Mouse (Mus musculus): ENCODE results near the gene Lamtor2. TPM values are rescaled to one million over a fixed set of nuclear protein-coding genes. Genes with fewer than 3 reads are reported as not detected.
"Not testable (repeated sequence)": the region's sequence is repeated elsewhere in the genome, so short reads cannot be mapped to it uniquely, and the experiment has no call there.

Lamtor2 gene
- polyA plus RNA-seq, 1 experiment from 2014 or later = 93.9 TPM

GRCm38 (mm10) chr3:88591044-88591443 lies 38.2 kb upstream of the Lamtor2 start:
- no peak for TF ChIP-seq CTCF (IDR thresholded peaks at IDR 0.05; ENCODE audit: low read depth)
- H3K36me3 ChIP-seq (ENCODE audit: insufficient read depth) = peaks cover 27% of the 10 kb centered on the region
- no peaks in the 10 kb centered on the region for H3K27me3 ChIP-seq (ENCODE audit: insufficient read depth, low read length)
- DNase-seq (peak; percentile 28), ATAC-seq (ENCODE audit: insufficient read depth) (no peak; the same call in 1 of the 2 replicates)
- no peak overlapping the region for H3K4me3 ChIP-seq (ENCODE audit: low read depth, low read length)
- no peak overlapping the region for H3K4me2 ChIP-seq
- H3K4me1 ChIP-seq (ENCODE audit: insufficient read depth) = peaks cover 14% of the 10 kb centered on the region
- 46% methylated on average over 3 of the region's 3 CpGs for WGBS
- no peaks in the 10 kb centered on the region for H3K9me3 ChIP-seq (ENCODE audit: low read depth, low read length)
- no peak overlapping the region; the same call in 1 of the 2 replicates for H3K9ac ChIP-seq
- peak overlapping the region; percentile 79 for H3K27ac ChIP-seq (ENCODE audit: low read depth)

GRCm38 (mm10) chr3:88590246-88590645 lies 37.4 kb upstream of the Lamtor2 start:
- ATAC-seq (ENCODE audit: insufficient read depth) (no peak), DNase-seq (peak; percentile 64)
- 20% methylated on average over 5 of the region's 5 CpGs for WGBS
- Histone ChIP-seq H3K27ac (ENCODE audit: low read depth) (peak overlapping the region; percentile 79), H3K9ac (no peak overlapping the region), H3K4me2 (no peak overlapping the region), H3K4me1 (ENCODE audit: insufficient read depth) (peaks cover 14% of the 10 kb centered on the region), H3K36me3 (ENCODE audit: insufficient read depth) (peaks cover 33% of the 10 kb centered on the region), H3K27me3 (ENCODE audit: insufficient read depth, low read length) (no peaks in the 10 kb centered on the region), H3K4me3 (ENCODE audit: low read depth, low read length) (no peak overlapping the region), H3K9me3 (ENCODE audit: low read depth, low read length) (no peaks in the 10 kb centered on the region)
- TF ChIP-seq CTCF (IDR thresholded peaks at IDR 0.05; ENCODE audit: low read depth) = no peak

GRCm38 (mm10) chr3:88586640-88587039 lies 33.8 kb upstream of the Lamtor2 start:
- no peak overlapping the region for H3K4me2 ChIP-seq
- H3K9ac ChIP-seq = no peak overlapping the region
- WGBS = 87% methylated on average over 5 of the region's 5 CpGs
- no peaks in the 10 kb centered on the region for H3K27me3 ChIP-seq (ENCODE audit: insufficient read depth, low read length)
- TF ChIP-seq CTCF (IDR thresholded peaks at IDR 0.05; ENCODE audit: low read depth) = no peak
- no peaks in the 10 kb centered on the region for H3K4me1 ChIP-seq (ENCODE audit: insufficient read depth)
- no peaks in the 10 kb centered on the region for H3K9me3 ChIP-seq (ENCODE audit: low read depth, low read length)
- no peak overlapping the region for H3K4me3 ChIP-seq (ENCODE audit: low read depth, low read length)
- ATAC-seq (ENCODE audit: insufficient read depth) = no peak
- DNase-seq = no peak
- H3K36me3 ChIP-seq (ENCODE audit: insufficient read depth) = peaks cover 61% of the 10 kb centered on the region
- no peak overlapping the region for H3K27ac ChIP-seq (ENCODE audit: low read depth)

- H3K27me3 ChIP-seq (ENCODE audit: insufficient read depth, low read length) = no peaks in the 10 kb centered on the region
- no peak overlapping the region for H3K9ac ChIP-seq
- H3K27ac ChIP-seq (ENCODE audit: low read depth) = 0 out of 2 replicates have a peak overlapping the region, but pooled peaks have one; percentile 34
- H3K4me3 ChIP-seq (ENCODE audit: low read depth, low read length) = no peak overlapping the region
- TF ChIP-seq CTCF (IDR thresholded peaks at IDR 0.05; ENCODE audit: low read depth) = no peak
- peak; percentile 58 for ATAC-seq (ENCODE audit: insufficient read depth)
- H3K4me2 ChIP-seq = no peak overlapping the region
- peak; percentile 57 for DNase-seq
- H3K4me1 ChIP-seq (ENCODE audit: insufficient read depth) = no peaks in the 10 kb centered on the region
- H3K9me3 ChIP-seq (ENCODE audit: low read depth, low read length) = no peaks in the 10 kb centered on the region
- WGBS = 75% methylated on average over 6 of the region's 6 CpGs
- H3K36me3 ChIP-seq (ENCODE audit: insufficient read depth) = peaks cover 66% of the 10 kb centered on the region
Observed at GRCm38 (mm10) chr3:88585769-88586168, 32.9 kb upstream of the Lamtor2 start.

- Histone ChIP-seq H3K9ac (peak overlapping the region; percentile 87), H3K27ac (ENCODE audit: low read depth) (peak overlapping the region; percentile 58), H3K4me3 (ENCODE audit: low read depth, low read length) (peak overlapping the region; percentile 88), H3K27me3 (ENCODE audit: insufficient read depth, low read length) (no peaks in the 10 kb centered on the region), H3K36me3 (ENCODE audit: insufficient read depth) (peaks cover 32% of the 10 kb centered on the region), H3K9me3 (ENCODE audit: low read depth, low read length) (no peaks in the 10 kb centered on the region), H3K4me1 (ENCODE audit: insufficient read depth) (no peaks in the 10 kb centered on the region), H3K4me2 (peak overlapping the region; percentile 74)
- WGBS = under 1% methylated on average over 34 of the region's 34 CpGs
- TF ChIP-seq CTCF (IDR thresholded peaks at IDR 0.05; ENCODE audit: low read depth) = no peak
- ATAC-seq (ENCODE audit: insufficient read depth) = peak; percentile 90
- DNase-seq = peak; percentile 90
Observed at GRCm38 (mm10) chr3:88579454-88580117, 26.7 kb upstream of the Lamtor2 start.

GRCm38 (mm10) chr3:88578498-88579424 lies 25.9 kb upstream of the Lamtor2 start:
- no peak for TF ChIP-seq CTCF (IDR thresholded peaks at IDR 0.05; ENCODE audit: low read depth)
- peak overlapping the region; percentile 88 for H3K4me3 ChIP-seq (ENCODE audit: low read depth, low read length)
- peak overlapping the region; percentile 87; the same call in 1 of the 2 replicates for H3K9ac ChIP-seq
- H3K4me1 ChIP-seq (ENCODE audit: insufficient read depth) = no peaks in the 10 kb centered on the region
- H3K9me3 ChIP-seq (ENCODE audit: low read depth, low read length) = no peaks in the 10 kb centered on the region
- H3K36me3 ChIP-seq (ENCODE audit: insufficient read depth) = peaks cover 26% of the 10 kb centered on the region
- no peaks in the 10 kb centered on the region for H3K27me3 ChIP-seq (ENCODE audit: insufficient read depth, low read length)
- peak overlapping the region; percentile 74 for H3K4me2 ChIP-seq
- no peak for DNase-seq
- WGBS = 45% methylated on average over 8 of the region's 8 CpGs
- no peak overlapping the region for H3K27ac ChIP-seq (ENCODE audit: low read depth)
- peak; percentile 26; the same call in 1 of the 2 replicates for ATAC-seq (ENCODE audit: insufficient read depth)

- WGBS = 80% methylated on average over 5 of the region's 5 CpGs
- not testable (repeated sequence) for H3K27me3 ChIP-seq (ENCODE audit: insufficient read depth, low read length)
Observed at GRCm38 (mm10) chr3:88577846-88578245, 25.0 kb upstream of the Lamtor2 start.

More at GRCm38 (mm10) chr3:88577846-88578245, 25.0 kb upstream of the Lamtor2 start:
- H3K4me3 ChIP-seq (ENCODE audit: low read depth, low read length); H3K9ac ChIP-seq; H3K4me1 ChIP-seq (ENCODE audit: insufficient read depth); H3K4me2 ChIP-seq; H3K9me3 ChIP-seq (ENCODE audit: low read depth, low read length); ATAC-seq (ENCODE audit: insufficient read depth); DNase-seq; H3K27ac ChIP-seq (ENCODE audit: low read depth): not testable (repeated sequence)
- H3K36me3 ChIP-seq (ENCODE audit: insufficient read depth) = peaks cover 17% of the 10 kb centered on the region; the same call in 1 of the 2 replicates
